In genomic region chr7:105581094-105581703, GRCm38 (mm10) we compare ENCODE assay signal across 8 mouse cellular contexts. TPM values are rescaled to one million over a fixed set of nuclear protein-coding genes. Genes with fewer than 3 reads are reported as not detected.
DNase-seq lines count a peak whose midpoint lies in the region; ATAC-seq lines count a peak whose summit lies in the region.

Gene Apbb1, minus strand, starts transcription at chr7:105581653.

- peak; percentile 82 for DNase-seq in adrenal gland, postnatal 10 days
- DNase-seq in embryo, embryonic 11.5 days (ENCODE audit: low read depth, low spot score): peak; percentile 71
- peak; percentile 78 for DNase-seq in gastrocnemius, postnatal 25 days
- DNase-seq in left cerebral cortex, postnatal 14 days (ENCODE audit: low spot score in 2 of 2): peak; percentile 71 to 76
- DNase-seq in right cerebral cortex, postnatal 10 days (ENCODE audit: low spot score in 2 of 2): peak; percentile 85
- DNase-seq in urinary bladder, postnatal 4 days (ENCODE audit: low spot score in 2 of 2): peak; percentile 69 to 72

- peak; percentile 77 for ATAC-seq in inflammation-experienced regulatory T-cells, adult 6 months
- peak; percentile 89 for ATAC-seq in megakaryocyte progenitor cell, adult 5-6 weeks (replicated peaks; ENCODE audit: poor library complexity)

- intact Hi-C loops in left cerebral cortex, postnatal 14 days (cut with DNase I): no loop called here

RNA-seq across cellular contexts. Expression of gene Apbb1, which starts in this region (rescaled TPM):
- total RNA-seq in adrenal gland, postnatal 10 days (2021): 10 to 100 TPM; 19.6 to 25.2 TPM
- total RNA-seq in gastrocnemius, postnatal 25 days (2021): 1 to 10 TPM; 6.5 to 9.1 TPM
- 10 to 100 TPM in 1 of 3 experiments, 1 to 10 TPM in 2; 2.9 to 10.5 (median 3.8) TPM for polyA plus RNA-seq in inflammation-experienced regulatory T-cells, adult 6 months (2017; shearing (Covaris generic))
- total RNA-seq in left cerebral cortex, postnatal 14 days (2021): 100 to 1,000 TPM; 450 to 459 TPM
- not detected in 2 replicates for total RNA-seq in megakaryocyte progenitor cell, adult 5-6 weeks (2015)
- not detected in 2 replicates for total RNA-seq in megakaryocyte progenitor cell, adult 5-6 weeks (2017)

Comparison
In these comparisons a context has a peak if more than half of its experiments do, and no peak if none do; other contexts are left out.
1. Peak in every context shown above with its lines: DNase-seq and ATAC-seq.
2. RNA of gene Apbb1 (total RNA-seq): 450 to 459 TPM in left cerebral cortex, postnatal 14 days; 19.6 to 25.2 TPM in adrenal gland, postnatal 10 days, 6.5 to 9.1 TPM in gastrocnemius, postnatal 25 days and not detected in megakaryocyte progenitor cell, adult 5-6 weeks; every median in the first group is over 10 times any median in the second.
3. Peak in ATAC-seq in megakaryocyte progenitor cell, adult 5-6 weeks; RNA of the gene not detected or under 1 TPM.